Mouse (Mus musculus) embryo, embryonic 10 days (tissue): ENCODE measurements around the gene Itpka.
A peak's percentile ranks its signal among the peaks of the same experiment; 100 is the strongest.
"Not testable (repeated sequence)": the region's sequence is repeated elsewhere in the genome, so short reads cannot be mapped to it uniquely, and the experiment has no call there.

Experiments used
- DNase-seq: peaks from one replicate; pipeline ENCODE4 v3.0.0-alpha.2; 2015; ENCODE audit warnings: low spot score

Gene Itpka

GRCm38 (mm10) chr2:119741581-119742411, at the start of gene Itpka:
Gene Itpka, plus strand, starts transcription at chr2:119742337.
- peak; percentile 78 for DNase-seq

DNA sequence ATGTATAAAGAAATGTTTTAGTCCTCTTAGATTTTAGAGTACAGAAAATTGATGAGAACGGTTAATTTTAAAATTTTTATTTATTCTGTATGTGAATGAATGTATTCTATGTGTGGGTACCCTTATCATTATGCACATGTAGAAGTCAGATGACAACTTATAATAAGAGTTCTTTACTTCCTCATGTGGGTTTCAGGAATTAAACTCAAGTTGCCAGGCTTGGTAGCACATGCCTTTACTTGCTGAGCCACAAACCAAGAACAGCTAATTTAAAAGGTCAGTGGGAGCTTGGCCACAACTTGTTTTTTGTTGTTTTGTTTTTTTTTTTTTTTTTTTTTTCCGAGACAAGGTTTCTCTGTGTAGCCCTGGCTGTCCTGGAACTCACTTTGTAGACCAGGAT, 47.3 kb upstream of the Itpka start:
- no peak for DNase-seq

DNA sequence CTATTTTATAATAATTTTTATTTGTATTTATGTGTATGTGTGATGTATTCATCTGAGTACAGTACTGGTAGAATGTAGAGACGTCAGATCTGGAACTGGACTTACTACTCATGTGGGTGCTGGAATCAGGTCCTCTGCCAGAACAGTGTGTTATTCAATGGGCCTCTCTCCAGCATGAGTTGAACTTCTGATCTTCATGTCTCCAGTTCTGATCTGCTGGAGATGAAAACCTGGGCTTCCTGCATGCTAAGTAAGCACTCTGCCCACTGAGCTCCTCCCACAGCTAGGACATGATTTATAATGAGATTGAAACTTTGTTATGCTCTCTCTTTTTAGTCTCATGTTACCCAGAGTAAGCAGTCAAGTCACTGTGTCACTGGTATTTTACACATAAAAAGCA, 46.0 kb upstream of the Itpka start:
- DNase-seq: no peak

DNA sequence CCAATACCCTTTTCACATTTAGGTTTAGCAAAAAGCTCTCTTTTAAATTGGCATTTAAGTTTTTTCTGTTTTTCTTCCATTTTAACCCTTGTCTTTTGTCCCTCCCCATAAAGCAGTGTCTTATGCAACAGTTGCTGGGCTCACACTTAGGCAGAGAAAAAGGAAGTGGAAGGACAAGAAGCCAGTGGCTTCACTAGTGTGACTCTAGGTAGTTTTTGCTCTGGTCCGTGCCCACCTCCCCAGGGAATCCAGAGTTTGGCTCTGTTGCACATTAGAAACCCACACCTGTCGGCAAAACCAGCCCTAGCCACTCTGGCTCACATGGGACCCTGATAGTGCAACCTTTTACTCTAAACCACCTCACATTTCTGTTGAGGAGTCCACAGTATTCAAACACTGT, 43.7 kb upstream of the Itpka start:
- no peak for DNase-seq

DNA sequence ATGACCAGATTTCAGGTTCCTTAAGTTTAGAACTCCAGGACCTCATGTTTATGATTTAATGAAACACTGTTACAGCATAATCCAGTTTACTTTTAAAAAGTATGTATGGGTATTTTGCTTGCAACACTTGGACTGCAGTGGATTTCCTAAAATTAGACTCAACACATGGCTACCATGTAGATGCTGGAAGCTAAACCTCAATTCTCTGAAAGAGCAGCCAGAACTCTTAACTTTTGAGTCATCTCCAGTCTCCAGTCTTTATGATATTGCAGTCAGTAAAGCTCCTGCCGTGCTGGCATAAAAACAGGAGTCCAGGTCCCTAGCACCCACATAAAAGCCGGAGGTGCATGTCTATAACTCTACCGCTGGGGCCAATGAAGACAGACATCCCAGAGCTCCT, 42.2 kb upstream of the Itpka start:
- no peak for DNase-seq

GRCm38 (mm10) chr2:119703171-119703570, 39.0 kb upstream of the Itpka start:
- no peak for DNase-seq

- no peak for DNase-seq
Measured at GRCm38 (mm10) chr2:119707676-119708075, 34.5 kb upstream of the Itpka start.

DNA sequence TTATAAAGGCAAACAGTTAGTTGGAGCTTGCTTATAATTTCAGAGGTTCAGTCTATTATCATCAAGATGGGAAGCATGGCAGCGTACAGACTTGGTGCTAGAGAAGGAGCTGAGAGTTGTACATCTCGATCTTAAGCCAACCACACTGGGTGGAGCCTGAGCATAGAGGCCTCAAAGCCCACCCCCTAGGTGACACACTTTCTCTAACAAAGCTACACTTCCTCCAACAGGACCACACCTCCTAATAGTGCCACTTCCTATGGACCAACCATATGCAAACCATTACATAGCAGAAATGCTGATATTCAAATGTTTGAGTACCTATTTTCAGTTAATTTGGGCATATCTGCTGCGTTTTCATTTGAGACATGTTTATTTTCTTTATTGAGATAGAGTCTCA, 32.1 kb upstream of the Itpka start:
- no peak for DNase-seq

- not testable (repeated sequence) for DNase-seq
Measured at GRCm38 (mm10) chr2:119715868-119716267, 26.3 kb upstream of the Itpka start.

GRCm38 (mm10) chr2:119721070-119721469, 21.1 kb upstream of the Itpka start:
- no peak for DNase-seq

- no peak for DNase-seq
Measured at GRCm38 (mm10) chr2:119727762-119728416, 14.2 kb upstream of the Itpka start.

DNA sequence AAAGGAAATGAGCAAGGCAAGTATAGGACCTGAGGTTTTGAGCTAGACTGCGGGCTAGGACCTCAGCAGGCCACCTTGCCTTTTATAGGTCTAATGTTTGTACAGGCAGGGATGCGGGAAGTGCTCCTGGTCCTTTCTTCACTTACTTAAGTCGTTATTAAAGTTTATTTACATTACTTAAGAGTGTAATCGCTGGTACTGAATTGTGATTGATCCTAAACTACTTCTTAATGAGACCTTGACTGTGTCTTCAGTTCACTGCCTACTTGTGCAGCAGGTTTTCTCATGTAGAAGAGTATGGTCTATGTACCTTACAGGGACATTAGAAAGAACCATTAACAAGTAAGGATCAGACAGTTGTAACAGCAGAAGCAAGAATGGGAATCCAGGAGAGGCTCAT, 11.4 kb upstream of the Itpka start:
- no peak for DNase-seq

DNA sequence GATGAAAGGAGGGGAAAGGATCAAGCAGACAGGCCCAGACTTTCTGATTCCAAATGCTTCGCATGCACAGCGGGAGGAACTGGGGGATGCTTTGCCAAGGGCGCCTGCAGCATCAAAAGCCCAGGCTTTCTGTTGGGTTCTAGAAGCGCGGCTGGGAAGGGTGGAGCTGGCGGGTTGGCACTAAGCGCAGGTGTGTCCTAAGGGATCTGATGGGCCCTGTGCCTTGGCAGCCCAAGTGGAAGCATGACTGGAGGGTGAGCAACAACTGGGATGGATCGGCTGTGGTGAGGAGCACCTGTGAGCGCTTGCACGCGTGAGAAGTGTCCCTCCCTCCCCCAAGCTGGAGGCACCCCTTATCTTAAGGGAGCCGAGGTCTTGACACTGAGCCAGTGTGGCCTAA, 5.0 kb upstream of the Itpka start:
- DNase-seq: no peak

DNA sequence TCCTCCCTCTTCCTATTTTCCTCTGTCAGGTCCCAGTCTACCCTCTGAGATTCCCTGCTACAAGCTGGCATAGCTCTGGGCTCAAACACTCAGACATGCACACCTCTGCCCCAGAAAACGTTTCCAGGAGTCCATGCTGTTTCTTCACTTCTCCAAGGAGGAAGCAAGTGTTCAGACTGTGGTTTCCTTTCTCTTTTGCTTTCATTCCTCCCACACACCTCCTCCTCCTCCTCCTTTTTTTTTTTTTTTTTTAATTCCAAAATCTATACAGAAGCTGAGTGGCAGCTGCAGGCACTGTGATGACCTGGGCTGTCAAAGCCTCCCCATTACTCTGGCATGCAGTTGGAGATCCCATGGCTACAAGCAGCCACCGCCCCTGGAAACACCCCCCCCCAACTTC, 1.6 kb upstream of the Itpka start:
- DNase-seq: no peak

- DNase-seq: peak; percentile 29
Measured at GRCm38 (mm10) chr2:119742461-119743175, 481 bp downstream of the Itpka start.

GRCm38 (mm10) chr2:119743176-119743807, 1.2 kb downstream of the Itpka start:
- DNase-seq: no peak

DNA sequence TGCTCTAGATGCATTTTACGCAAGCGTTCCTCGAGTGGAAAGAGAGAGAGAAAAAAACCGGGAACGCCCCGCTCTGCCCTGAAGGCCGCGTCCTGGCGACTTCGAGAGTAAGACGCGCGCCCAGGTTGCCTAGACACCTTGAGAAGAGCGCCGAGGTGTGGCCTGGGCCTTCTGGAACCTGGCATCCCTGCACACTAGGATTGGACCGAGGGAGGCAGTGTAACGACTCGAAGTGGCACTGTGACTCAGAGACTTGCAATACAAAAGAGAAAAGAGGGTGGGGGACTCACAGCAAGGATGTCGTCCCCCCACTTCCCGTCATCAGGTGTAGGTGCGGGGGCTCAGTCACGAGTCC, 1.6 kb downstream of the Itpka start:
- no peak for DNase-seq

GRCm38 (mm10) chr2:119744163-119745111, 2.3 kb downstream of the Itpka start:
- peak; percentile 53 for DNase-seq

DNA sequence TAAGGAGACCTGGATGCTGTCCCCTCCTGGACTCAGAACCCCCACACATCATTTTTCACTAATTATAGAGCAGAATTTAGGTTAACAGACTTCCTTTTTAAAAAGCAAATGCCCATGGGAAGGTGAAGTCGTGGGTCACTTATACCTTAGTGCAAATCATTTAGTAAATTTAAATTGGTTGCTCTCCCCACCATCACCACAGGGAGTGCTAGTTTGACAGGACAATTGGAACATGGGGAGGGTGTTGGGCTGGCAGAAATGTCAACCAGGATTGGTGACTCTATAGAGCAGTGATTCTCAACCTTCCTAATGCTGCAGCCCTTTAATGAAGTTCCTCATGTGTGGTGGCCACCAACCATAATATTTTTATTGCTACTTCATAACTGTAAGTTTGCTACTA, 3.1 kb downstream of the Itpka start:
- DNase-seq: peak; percentile 52

- no peak for DNase-seq
Measured at GRCm38 (mm10) chr2:119747554-119747953, 5.4 kb downstream of the Itpka start.

DNA sequence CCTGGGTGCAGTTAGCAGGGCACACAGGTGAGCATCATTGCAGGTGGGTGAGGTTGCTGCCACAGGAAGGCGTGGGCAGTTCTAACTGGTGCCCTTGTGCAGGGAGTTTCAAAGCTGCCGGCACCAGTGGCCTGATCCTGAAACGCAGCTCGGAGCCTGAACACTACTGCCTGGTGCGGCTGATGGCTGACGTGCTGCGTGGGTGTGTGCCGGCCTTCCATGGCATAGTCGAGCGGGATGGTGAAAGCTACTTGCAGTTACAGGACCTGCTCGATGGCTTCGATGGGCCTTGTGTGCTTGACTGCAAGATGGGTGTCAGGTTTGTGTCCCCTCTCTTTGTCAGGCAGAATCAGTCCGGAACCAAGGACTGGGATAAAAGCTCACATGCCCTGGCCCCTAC, 7.1 kb downstream of the Itpka start:
- no peak for DNase-seq
